Mouse (Mus musculus): ENCODE results near the gene Slc22a20.

Slc22a20 gene

GRCm38 (mm10) chr19:5951631-5952030 lies 34.3 kb downstream of the Slc22a20 start:
- no peak for DNase-seq

DNA sequence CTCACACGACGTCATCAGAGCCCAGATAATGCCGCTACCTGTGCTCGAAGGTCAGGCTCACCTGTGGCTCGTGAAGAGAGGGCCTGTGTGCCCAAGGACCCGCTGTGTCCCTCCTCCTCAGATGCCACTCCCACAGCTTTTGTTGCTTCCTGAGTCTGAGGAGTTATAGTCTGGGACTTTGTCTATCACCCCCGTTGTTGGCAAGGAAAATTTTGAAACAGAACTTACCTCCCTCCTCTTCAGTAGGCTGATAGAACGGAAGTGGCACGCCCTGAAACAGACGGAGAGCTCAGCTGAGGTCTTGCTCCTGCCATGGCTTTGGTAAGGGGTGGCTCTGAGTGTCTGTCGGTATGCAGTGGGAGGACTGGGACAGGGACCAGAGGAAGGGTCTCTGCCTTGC lies 35.7 kb downstream of the Slc22a20 start:
- DNase-seq = no peak

DNA sequence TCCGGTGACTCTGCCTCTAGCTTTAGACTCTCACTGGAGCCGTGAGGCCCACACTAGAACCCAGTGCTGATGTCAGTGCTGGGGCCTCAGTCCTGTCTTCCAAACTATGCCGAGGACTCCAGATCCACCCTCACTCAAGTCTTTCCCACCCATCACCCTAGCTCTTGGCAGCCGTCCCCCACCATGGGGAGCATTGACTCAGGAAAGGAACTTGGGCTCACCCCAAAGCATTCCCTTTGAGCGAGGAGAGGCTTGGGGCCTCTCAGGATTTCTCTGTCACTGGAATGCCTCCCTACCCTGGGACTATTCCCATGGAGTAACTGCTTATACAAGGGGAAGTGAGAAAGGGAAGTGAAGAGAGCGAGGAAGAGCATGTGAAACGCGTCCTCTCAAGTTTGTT lies 40.1 kb downstream of the Slc22a20 start:
- peak; percentile 50 to 58 for DNase-seq

DNA sequence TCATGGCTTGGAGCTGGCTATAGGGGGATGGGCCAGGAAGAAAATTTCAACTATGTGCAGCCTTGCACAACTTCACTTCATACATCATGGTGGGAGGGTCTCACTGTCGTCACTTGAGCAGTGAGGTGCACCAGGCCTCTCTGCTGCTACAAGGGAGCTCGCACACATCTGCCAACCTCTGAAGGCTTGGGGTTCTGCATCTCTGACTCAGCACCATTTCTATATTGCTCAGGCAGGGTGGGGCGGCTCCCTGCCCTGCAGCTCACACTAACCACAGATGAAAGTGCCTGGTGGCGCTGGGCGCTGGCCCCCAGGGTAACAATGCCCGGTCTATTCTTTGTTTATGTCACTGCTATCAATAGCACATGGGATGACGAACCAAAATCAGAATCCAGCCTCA lies 40.9 kb downstream of the Slc22a20 start:
- DNase-seq = peak; percentile 64 to 77

GRCm38 (mm10) chr19:5944145-5944544 lies 41.8 kb downstream of the Slc22a20 start:
- DNase-seq = peak in 1 of 2 experiments; percentile 40

DNA sequence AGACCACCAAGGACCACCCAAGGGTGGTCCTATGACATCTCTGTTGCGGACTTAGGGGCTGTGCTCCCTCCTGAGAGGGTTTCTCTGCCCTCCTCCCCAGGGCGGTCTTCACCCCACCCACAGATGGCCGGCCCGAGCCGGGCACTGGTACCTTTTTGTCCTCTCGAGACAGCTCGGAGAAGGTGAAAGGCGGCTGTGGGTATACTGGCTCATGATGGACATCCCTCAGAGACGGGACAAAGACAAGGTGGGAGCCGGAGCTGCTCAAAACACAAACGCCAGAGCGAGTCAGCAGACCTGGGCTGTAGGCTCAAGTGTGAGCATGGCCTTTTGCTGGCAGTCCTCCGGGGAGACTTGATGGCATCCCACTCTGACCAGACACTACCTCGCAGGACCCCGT lies 42.5 kb downstream of the Slc22a20 start:
- DNase-seq = no peak

DNA sequence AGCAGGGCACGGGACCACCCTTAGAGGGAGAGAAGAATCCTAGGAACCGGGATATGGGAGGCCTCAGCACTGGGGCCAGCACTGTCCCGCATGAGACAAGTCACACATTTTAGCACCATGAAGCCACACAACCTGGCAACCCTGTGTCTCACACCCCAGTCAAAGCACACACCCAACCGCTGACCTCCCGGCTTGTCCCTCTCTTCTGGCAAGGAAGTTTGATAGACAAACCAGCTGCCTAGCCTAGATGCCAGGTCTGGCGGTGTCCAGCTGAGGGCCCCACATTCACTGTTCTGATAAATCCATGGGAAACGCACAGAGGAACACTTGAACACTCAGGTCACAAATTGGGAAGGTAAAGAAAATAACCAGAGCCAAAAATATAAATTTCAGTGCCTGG lies 43.4 kb downstream of the Slc22a20 start:
- DNase-seq = no peak

GRCm38 (mm10) chr19:5940656-5941055 lies 45.3 kb downstream of the Slc22a20 start:
- DNase-seq = no peak

- DNase-seq = peak; percentile 84 to 89
Measured at GRCm38 (mm10) chr19:5940173-5940572, 45.8 kb downstream of the Slc22a20 start.

DNA sequence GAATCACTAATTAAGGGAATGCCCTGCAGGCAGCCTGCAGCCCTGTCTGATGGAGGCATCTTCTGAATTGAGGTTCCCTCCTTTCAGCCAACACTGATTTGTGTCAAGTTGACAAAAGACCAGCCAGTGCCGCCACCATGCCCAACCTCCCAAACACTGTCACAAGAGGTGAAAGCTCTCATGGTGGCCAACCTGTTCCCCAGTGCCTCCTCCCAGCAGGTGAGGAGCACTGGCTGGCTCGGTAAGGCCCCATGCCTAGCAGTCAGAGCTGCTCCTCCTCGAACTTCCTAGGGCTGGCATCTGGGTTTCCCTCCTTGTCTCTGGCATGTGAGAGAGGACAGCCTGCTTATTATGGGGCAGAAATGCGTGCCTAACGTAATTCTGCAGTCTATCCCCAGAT lies 46.2 kb downstream of the Slc22a20 start:
- DNase-seq = no peak

DNA sequence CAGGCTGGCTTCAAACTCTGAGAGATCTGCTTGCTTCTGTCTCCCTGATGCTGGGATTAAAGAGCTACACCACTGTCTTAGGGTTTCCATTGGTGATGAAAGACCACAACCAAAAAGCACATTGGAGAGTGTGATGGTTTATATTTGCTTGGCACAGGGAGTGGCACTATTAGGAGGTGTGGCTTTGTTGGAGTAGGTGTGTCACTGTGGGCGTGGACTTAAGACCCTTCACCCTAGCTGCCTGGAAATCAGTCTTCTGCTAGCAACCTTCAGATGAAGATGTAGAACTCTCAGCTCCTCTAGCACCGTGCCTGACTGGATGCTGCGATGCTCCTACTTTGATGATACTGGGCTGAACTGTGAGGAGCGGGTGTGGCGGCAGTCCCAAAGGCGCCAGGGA lies 47.4 kb downstream of the Slc22a20 start:
- DNase-seq = no peak

DNA sequence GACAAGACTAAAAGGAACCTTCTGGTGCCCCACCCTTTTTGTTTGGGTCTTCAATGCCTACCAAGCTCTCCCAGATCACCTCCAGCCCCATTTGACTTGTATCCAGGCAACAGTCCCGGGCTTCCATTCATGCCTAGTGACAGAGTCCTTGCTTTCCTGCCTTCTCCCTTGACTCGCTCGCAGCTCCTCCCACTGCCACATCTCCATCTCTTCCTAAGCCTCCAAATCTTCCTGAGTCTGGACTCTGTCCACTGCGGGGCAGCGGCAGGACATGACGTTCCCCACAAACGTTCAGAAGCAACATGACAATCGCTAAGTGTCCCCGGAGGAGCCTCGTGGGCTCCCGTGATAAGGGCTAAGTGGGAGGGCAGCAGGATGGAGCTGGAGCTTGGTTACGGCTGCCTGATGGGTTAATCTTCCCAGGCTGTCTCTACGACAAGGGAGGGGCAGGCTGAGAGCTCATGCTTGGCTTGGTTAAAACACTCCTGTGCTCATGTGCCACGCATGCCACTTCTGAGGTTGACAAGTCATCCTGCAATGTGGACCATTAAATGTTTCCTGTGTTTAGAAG lies 48.0 kb downstream of the Slc22a20 start:
- DNase-seq = no peak

- DNase-seq = no peak
Measured at GRCm38 (mm10) chr19:5937095-5937835, 48.7 kb downstream of the Slc22a20 start.

- DNase-seq = peak; percentile 48 to 68
Measured at GRCm38 (mm10) chr19:5935691-5936090, 50.3 kb downstream of the Slc22a20 start.

DNA sequence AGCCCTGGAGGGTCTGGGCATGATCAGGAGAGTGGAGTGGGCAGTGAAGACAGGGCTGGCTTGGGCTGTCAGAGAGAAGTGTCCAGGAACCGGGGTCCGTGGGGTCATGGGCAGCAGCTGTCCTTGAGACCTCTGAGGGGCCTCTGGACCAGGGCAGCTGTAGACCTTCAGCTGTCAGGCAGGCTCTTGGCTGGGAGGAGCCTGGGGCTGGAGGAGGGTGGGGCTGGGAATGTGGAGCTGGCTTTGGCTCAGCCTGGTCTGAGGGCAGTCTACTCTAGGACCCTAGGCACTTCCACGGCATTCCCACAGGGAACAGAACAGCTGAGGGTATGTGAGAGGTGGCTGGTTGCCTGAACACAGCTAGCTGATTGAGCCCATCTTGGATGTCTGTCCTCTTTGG lies 50.7 kb downstream of the Slc22a20 start:
- DNase-seq = peak; percentile 83 to 89

DNA sequence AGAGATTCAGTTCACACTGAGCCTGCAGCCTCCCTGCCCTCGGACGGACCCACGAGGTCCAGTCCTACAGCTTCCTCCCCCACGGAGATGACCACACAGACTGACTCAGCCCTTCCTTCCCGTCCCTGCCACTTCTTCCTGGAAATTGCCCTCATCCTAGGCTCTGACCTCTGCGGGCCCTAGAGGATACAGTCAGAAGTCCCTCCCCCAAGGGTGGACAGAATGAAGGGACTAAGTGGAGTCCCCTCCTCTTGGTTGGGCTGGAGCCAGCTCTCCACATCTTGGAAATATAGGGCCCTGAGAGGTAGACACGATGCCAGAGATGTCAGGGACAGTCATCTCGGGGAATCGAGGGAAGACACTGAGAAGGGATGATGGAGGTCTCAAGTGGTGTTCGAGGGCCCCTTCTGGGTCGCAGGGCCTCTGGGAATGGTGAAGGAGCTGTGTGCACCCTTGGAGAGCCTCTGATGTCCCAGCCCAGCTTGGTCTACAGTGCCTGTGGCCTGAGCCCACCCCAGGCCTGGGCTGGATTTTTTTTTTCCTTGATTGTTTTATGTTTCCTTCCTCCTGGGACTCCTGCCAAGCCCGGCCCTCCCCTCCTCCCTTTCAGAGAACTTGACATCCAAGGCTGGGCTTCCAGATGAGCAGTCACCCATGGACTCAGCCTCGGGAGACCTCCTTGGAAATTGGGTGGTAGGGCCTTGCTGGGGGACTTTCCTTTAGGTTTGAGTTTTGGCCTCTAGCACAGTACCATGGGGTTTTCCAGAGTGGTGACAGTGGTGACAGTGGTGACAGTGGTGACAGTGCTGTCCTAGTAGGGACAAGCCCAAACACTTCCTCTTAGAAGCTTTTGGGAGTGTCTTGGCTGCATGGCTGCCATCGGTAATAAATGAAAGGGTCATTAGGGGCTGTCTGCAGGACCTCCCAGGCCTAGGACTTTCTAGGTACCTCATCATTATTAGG lies 56.0 kb downstream of the Slc22a20 start:
- DNase-seq = peak; percentile 91 to 94

GRCm38 (mm10) chr19:5928546-5928945 lies 57.4 kb downstream of the Slc22a20 start:
- no peak for DNase-seq

DNA sequence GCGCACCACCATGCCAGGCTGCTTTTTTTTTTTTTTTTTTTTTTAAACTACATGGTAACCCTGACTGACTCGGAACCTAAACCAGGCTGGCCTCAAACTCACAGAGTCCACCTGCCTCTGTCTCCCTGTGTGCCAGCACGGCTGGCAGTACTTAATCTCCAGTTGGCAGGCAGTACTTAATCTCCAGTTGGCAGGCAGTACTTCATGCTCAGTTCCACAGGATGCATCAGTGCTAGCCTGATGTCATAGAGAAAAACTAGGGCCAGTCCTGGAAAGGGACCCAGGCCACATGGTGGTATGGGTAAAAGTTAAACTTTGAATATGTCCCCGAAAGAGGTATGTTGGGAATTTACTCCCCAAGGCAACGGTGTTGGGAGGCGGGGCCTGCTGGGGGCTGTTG lies 57.8 kb downstream of the Slc22a20 start:
- peak in 1 of 2 experiments; percentile 37 for DNase-seq

GRCm38 (mm10) chr19:5927532-5927931 lies 58.4 kb downstream of the Slc22a20 start:
- DNase-seq = no peak

DNA sequence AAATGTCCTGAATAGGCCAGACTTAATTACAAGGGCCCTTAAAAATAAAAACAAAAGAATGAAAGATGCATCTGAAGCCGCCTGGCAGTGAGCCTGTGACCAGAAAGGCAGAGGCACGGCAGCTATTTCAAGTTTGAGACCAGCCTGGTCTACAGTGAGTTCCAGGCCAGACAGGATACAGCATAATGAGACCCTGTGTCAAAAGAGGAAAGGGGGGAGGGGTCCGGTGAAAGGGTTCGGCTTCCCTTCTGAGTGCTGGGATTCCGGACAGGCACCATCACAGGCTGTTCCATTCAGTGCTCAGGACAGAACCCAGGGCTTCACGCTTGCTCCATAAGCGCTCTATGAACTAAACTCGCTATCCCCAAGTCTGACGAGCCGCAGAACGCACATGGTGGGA lies 58.9 kb downstream of the Slc22a20 start:
- peak; percentile 29 to 52 for DNase-seq

DNA sequence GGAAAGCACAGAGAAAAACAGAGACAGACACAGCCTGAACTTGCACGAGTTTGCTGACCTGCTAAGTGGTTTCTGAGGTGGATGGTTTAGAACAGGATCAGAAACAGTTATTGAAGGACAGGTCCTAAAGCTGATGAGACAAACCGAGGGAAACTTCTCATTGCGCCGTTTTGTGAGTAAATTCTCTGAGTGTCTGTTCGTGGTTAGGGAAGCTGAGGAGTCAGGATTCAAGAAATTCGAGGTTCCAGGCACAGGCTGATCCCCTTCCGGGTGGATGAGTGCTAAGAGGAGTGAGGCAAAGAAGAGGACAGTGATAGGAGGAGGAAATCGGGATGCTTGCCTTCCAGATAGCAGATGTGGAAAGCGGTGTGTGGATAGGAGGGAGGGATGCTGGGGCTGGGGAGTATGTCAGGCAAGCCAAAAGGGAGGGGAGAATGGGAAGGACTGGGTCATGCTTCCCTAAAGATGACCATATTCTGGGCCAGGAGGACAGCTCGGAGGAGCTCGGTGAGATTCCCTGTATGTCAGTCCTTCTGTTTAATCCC lies 60.6 kb downstream of the Slc22a20 start:
- no peak for DNase-seq

- peak; percentile 99 for DNase-seq
Measured at GRCm38 (mm10) chr19:5924713-5925093, 61.2 kb downstream of the Slc22a20 start, which contains the start of gene Cdc42ep2. TSS of gene Cdc42ep2 (minus strand) at chr19:5924816.
